Mouse (Mus musculus): ENCODE results near the gene Fes.

DNA sequence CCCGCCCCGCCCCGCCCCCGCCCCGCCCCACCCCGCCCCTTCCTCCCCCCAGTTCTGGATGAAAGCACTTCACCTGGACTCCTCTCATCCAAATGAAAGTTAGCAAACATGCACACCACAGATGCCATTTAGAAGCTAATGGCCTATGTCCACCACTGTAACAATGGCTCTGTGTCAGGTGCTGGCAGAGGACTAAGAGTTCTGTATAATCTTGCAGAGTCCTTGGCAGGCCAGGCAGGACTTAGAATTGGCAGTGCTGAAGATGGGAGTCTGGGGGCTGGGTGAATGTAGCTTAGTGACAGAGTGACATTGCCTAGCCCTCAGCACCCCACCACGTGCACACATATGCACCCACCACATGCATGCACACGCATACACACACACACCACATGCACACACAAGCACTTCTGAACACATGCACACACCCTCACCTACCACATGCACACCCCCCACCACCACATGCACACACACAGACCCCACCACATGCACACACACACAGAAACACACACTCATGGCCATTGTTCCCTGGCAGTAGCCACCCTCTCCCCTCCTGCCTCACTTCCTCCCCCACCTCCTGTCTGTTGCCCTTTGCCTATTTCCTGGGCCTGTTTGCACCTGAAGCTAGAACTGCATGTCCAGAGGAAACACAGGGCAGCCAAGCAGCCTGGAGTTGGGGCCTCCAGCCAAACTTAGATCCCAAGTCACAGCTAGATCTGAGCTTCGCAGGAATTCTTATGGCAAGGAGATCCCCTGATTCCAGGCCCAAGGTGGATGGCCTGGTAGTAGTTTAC lies 26.0 kb upstream of the Fes start:
- TF ChIP-seq CTCF (IDR thresholded peaks at IDR 0.05; ENCODE audit: low read depth, low read length) (no peak), POLR2A (IDR thresholded peaks at IDR 0.05; ENCODE audit: extremely low read depth, insufficient read depth, low read length) (no peak)

Data from liver, adult 2 months (tissue).